Mouse (Mus musculus): ENCODE results near the gene Tnxb. TPM values are rescaled to one million over a fixed set of nuclear protein-coding genes. Genes with fewer than 3 reads are reported as not detected.

The Tnxb gene
- total and polyA plus RNA-seq, 2 experiments from 2014 or later, result 0.28 to 3.1 TPM

DNA sequence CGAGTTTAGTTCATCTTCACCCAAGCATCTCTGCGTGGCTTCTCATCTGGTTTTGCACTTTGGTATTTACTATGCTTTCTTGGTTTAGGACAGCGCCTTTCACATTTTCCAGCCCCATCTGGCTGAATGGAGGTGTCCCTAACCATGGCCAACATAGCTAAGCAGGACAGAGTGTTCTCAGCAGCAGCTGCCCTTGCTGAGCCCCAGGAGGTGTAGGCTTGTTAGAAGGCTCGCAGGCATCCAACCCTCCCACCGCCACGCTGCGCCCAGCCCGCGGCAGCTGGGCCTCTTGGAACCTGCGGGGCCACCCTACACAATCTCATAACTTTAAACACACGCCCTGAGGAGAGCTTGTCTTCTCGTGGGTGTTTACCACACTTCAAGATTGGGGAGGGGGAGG is 6.3 kb downstream of the Tnxb start:
- Histone ChIP-seq H3K27ac (no peak overlapping the region), H3K4me1 (ENCODE audit: insufficient read depth, low read length) (0 out of 2 replicates have a peak, but pooled peaks cover 4% of the 10 kb centered on the region), H3K36me3 (ENCODE audit: insufficient read depth, low read length) (no peaks in the 10 kb centered on the region), H3K9ac (replicated peaks; ENCODE audit: low read length) (no peak overlapping the region), H3K4me3 (ENCODE audit: low read length) (no peak overlapping the region), H3K4me2 (ENCODE audit: low read depth, low read length) (no peak overlapping the region), H3K27me3 (ENCODE audit: insufficient read depth, low read length) (peaks cover 14% of the 10 kb centered on the region), H3K9me3 (ENCODE audit: low read length) (no peaks in the 10 kb centered on the region)
- no peak for DNase-seq (ENCODE audit: low spot score)
- no peak for ATAC-seq
- no peak for TF ChIP-seq CTCF (IDR thresholded peaks at IDR 0.05; ENCODE audit: low read depth)
- 71% methylated on average over 12 of the region's 12 CpGs for WGBS

DNA sequence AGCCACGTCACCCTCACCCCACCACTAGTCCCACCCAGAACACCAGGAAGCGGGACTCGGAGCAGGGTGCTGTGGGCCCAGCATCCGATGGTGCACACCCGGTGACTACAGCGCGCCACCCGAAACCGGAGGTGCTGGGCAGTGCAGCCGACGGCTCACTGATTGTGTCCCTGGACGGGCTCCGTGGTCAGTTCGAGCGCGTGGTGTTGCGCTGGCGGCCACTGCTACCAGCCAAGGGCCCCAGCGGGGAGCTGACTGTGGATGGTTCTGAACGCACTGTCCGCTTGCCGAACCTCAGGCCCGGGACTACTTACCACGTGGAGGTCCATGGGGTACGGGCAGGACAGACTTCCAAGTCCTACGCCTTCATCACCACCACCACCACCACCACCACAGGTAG is 9.9 kb downstream of the Tnxb start:
- peaks cover 5% of the 10 kb centered on the region; the same call in 1 of the 2 replicates for H3K4me1 ChIP-seq (ENCODE audit: insufficient read depth, low read length)
- TF ChIP-seq CTCF (IDR thresholded peaks at IDR 0.05; ENCODE audit: low read depth), result no peak
- H3K9ac ChIP-seq (replicated peaks; ENCODE audit: low read length), result no peak overlapping the region
- DNase-seq (ENCODE audit: low spot score), result no peak
- ATAC-seq, result no peak
- no peak overlapping the region for H3K27ac ChIP-seq
- no peak overlapping the region for H3K4me3 ChIP-seq (ENCODE audit: low read length)
- no peaks in the 10 kb centered on the region for H3K36me3 ChIP-seq (ENCODE audit: insufficient read depth, low read length)
- no peaks in the 10 kb centered on the region for H3K27me3 ChIP-seq (ENCODE audit: insufficient read depth, low read length)
- no peaks in the 10 kb centered on the region for H3K9me3 ChIP-seq (ENCODE audit: low read length)
- no peak overlapping the region for H3K4me2 ChIP-seq (ENCODE audit: low read depth, low read length)
- 87% methylated on average over 26 of the region's 26 CpGs for WGBS

DNA sequence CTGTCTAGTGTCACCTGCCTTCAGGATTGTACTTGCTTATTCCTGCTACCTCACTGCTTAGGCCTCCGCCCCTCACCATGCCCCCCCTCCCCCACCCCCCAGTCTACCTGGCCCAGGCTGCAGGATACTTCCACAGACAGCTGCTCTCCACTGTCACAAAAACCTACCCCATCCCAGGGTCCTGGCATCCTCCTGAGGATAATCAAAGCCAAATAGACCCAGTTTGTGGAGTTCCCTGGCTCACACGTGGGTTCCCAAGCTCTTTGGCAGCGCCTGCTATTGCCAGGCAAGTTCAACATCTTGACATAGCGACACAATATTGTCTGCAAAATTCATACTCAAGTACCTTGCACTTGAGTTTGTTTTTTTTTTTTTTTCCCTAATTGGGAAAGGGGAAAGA is 10.3 kb downstream of the Tnxb start:
- Histone ChIP-seq H3K4me1 (ENCODE audit: insufficient read depth, low read length) (peaks cover 9% of the 10 kb centered on the region; the same call in 1 of the 2 replicates), H3K27me3 (ENCODE audit: insufficient read depth, low read length) (no peaks in the 10 kb centered on the region), H3K4me2 (ENCODE audit: low read depth, low read length) (no peak overlapping the region), H3K9me3 (ENCODE audit: low read length) (no peaks in the 10 kb centered on the region), H3K9ac (replicated peaks; ENCODE audit: low read length) (no peak overlapping the region), H3K27ac (no peak overlapping the region), H3K36me3 (ENCODE audit: insufficient read depth, low read length) (no peaks in the 10 kb centered on the region), H3K4me3 (ENCODE audit: low read length) (no peak overlapping the region)
- no peak for ATAC-seq
- no peak for DNase-seq (ENCODE audit: low spot score)
- WGBS, result 80% methylated on average over 4 of the region's 4 CpGs
- no peak for TF ChIP-seq CTCF (IDR thresholded peaks at IDR 0.05; ENCODE audit: low read depth)

DNA sequence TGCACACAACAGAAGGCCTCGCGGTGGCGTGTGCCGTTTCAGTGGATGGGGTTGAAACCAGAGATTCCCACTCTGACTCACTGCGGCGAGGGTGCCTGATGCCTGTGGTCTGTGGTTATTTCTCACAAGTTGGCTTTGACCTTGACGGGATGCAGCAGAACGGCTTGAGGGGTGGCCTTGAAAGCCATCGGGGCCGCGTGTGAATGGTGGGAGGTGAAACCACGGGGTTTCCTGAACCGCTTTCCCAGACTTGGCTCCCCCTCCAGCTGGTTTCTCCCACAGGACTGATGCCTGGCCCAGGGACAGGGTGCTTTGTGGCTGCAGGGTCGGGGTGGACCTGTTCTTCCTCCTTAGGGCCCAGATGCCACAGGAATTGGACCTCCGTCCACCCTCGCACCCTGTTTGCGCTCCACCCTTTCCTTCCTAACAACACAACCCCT is 10.8 kb downstream of the Tnxb start:
- Histone ChIP-seq H3K4me3 (ENCODE audit: low read length) (no peak overlapping the region), H3K36me3 (ENCODE audit: insufficient read depth, low read length) (no peaks in the 10 kb centered on the region), H3K9ac (replicated peaks; ENCODE audit: low read length) (no peak overlapping the region), H3K4me1 (ENCODE audit: insufficient read depth, low read length) (peaks cover 12% of the 10 kb centered on the region; the same call in 1 of the 2 replicates), H3K27me3 (ENCODE audit: insufficient read depth, low read length) (no peaks in the 10 kb centered on the region), H3K9me3 (ENCODE audit: low read length) (no peaks in the 10 kb centered on the region), H3K4me2 (ENCODE audit: low read depth, low read length) (no peak overlapping the region), H3K27ac (no peak overlapping the region)
- ATAC-seq (no peak), DNase-seq (ENCODE audit: low spot score) (no peak)
- WGBS, result 79% methylated on average over 17 of the region's 17 CpGs
- TF ChIP-seq CTCF (IDR thresholded peaks at IDR 0.05; ENCODE audit: low read depth), result no peak

DNA sequence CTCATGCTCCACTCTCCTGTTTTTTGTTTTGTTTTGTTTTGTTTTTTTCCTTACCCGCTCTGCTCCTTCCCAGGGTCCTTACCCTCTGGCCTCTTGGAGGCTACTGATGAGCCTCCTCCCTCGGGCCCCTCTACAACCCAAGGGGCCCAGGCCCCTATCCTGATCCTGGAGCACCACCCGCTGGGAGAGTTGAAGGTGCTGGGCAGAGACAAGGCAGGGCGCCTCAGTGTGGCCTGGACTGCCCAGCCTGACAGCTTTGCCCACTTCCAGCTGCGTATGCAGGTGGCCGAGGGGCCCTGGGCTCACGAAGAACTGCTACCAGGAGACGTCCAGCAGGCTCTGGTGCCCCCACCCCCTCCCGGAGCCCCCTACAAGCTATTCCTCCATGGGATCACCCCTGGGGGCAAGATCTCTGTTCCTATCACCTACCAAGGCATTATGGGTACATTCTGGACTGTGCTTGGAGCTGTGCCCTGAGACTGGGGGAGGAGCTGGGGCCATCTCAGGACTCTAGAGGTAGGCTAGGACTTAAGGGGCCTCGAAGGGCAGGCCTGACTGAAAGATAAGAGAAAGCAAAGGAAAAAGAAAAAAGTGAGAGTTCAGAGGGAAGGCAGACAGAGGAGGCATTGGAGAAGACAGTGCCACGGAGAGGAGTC is 11.7 kb downstream of the Tnxb start:
- DNase-seq (ENCODE audit: low spot score) (no peak), ATAC-seq (no peak)
- Histone ChIP-seq H3K36me3 (ENCODE audit: insufficient read depth, low read length) (no peaks in the 10 kb centered on the region), H3K9me3 (ENCODE audit: low read length) (no peaks in the 10 kb centered on the region), H3K9ac (replicated peaks; ENCODE audit: low read length) (no peak overlapping the region), H3K4me2 (ENCODE audit: low read depth, low read length) (no peak overlapping the region), H3K27ac (no peak overlapping the region), H3K27me3 (ENCODE audit: insufficient read depth, low read length) (no peaks in the 10 kb centered on the region), H3K4me1 (ENCODE audit: insufficient read depth, low read length) (peaks cover 12% of the 10 kb centered on the region; the same call in 1 of the 2 replicates), H3K4me3 (ENCODE audit: low read length) (no peak overlapping the region)
- WGBS, result 66% methylated on average over 11 of the region's 11 CpGs
- no peak for TF ChIP-seq CTCF (IDR thresholded peaks at IDR 0.05; ENCODE audit: low read depth)

DNA sequence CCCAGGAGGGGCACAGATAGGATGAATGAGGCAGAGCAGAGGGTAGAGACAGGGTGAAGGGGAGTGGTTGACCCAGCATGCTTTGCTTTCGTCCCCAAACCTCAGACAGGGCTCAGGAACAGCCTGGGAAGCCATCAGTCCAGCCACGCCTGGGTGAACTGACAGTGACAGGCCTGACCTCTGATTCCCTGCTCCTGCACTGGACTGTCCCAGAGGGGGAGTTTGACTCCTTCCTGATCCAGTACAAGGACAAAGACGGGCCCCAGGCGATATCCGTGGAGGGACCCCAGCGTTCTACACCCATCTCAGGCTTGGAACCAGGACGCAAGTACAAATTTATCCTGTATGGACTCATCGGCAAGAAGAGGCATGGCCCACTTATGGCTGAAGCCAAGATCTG is 12.8 kb downstream of the Tnxb start:
- peaks cover 12% of the 10 kb centered on the region; the same call in 1 of the 2 replicates for H3K4me1 ChIP-seq (ENCODE audit: insufficient read depth, low read length)
- H3K36me3 ChIP-seq (ENCODE audit: insufficient read depth, low read length), result no peaks in the 10 kb centered on the region
- DNase-seq (ENCODE audit: low spot score) (no peak), ATAC-seq (no peak)
- WGBS, result 71% methylated on average over 8 of the region's 8 CpGs
- no peak overlapping the region for H3K9ac ChIP-seq (replicated peaks; ENCODE audit: low read length)
- no peak overlapping the region for H3K27ac ChIP-seq
- no peaks in the 10 kb centered on the region for H3K27me3 ChIP-seq (ENCODE audit: insufficient read depth, low read length)
- H3K4me3 ChIP-seq (ENCODE audit: low read length), result no peak overlapping the region
- no peak overlapping the region for H3K4me2 ChIP-seq (ENCODE audit: low read depth, low read length)
- no peaks in the 10 kb centered on the region for H3K9me3 ChIP-seq (ENCODE audit: low read length)
- TF ChIP-seq CTCF (IDR thresholded peaks at IDR 0.05; ENCODE audit: low read depth), result no peak

DNA sequence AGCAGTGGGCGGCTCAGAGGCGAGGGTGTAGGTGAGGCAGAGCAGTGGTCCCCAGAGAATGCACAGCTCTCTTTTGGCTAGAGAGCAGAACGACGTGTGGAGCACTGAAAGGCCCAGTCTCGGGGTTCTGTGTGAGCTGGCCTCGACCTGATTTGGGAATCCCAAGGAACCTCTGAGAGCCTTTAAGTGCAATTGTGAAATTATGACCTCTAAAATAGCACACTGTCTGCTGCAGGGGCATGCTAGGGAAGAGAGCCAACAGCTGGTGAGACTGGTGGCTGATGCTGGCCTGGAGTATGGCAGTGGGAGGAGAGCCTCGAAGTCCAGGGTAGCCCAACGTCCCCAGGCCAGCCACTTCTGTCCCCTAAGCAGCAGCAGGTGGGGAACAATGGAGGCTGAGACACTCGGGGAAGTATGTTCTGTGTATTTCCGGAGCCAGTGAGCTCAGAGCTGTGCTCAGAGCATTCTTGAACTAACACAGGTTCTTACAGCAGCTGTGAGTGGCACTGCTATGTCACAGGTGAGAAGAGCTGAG is 13.4 kb downstream of the Tnxb start:
- no peak for TF ChIP-seq CTCF (IDR thresholded peaks at IDR 0.05; ENCODE audit: low read depth)
- H3K9me3 ChIP-seq (ENCODE audit: low read length), result no peaks in the 10 kb centered on the region

More for the DNA sequence above, 13.4 kb downstream of the Tnxb start:
- Histone ChIP-seq H3K27ac (no peak overlapping the region), H3K27me3 (ENCODE audit: insufficient read depth, low read length) (no peaks in the 10 kb centered on the region), H3K4me1 (ENCODE audit: insufficient read depth, low read length) (peaks cover 12% of the 10 kb centered on the region; the same call in 1 of the 2 replicates), H3K36me3 (ENCODE audit: insufficient read depth, low read length) (no peaks in the 10 kb centered on the region), H3K9ac (replicated peaks; ENCODE audit: low read length) (no peak overlapping the region), H3K4me2 (ENCODE audit: low read depth, low read length) (no peak overlapping the region), H3K4me3 (ENCODE audit: low read length) (no peak overlapping the region)
- 62% methylated on average over 10 of the region's 10 CpGs for WGBS
- no peak for ATAC-seq
- no peak for DNase-seq (ENCODE audit: low spot score)

Measured in hindbrain, postnatal 0 days (tissue).